Mouse (Mus musculus): ENCODE measurements around the gene Kif2c. TPM values are rescaled to one million over a fixed set of nuclear protein-coding genes. Genes with fewer than 3 reads are reported as not detected.
A peak's percentile ranks its signal among the peaks of the same experiment; 100 is the strongest.

Kif2c gene
- total and polyA plus RNA-seq, 3 experiments, result 32.6 to 45.1 TPM; not detected in 1

GRCm38 (mm10) chr4:117223001-117223400 is 40.6 kb upstream of the Kif2c start:
- H3K36me3 ChIP-seq (ENCODE audit: control insufficient read depth in 1 of 2, insufficient read depth in 2 of 2, low read length in 2 of 2), result peaks cover 0 to 16% of the 10 kb centered on the region in 2 experiments; a peak in 2 of 4 replicates
- H3K4me1 ChIP-seq (ENCODE audit: control insufficient read depth in 1 of 2, insufficient read depth in 2 of 2, low read length in 2 of 2), result peaks cover 5 to 18% of the 10 kb centered on the region in 2 experiments; a peak in 3 of 4 replicates
- no peak for DNase-seq (ENCODE audit: low read depth, low spot score)
- no peak overlapping the region for H3K9ac ChIP-seq (ENCODE audit: control insufficient read depth, low read depth, low read length, poor library complexity, severe bottlenecking)
- peaks cover 2 to 4% of the 10 kb centered on the region in 2 experiments; a peak in 3 of 4 replicates for H3K27me3 ChIP-seq (ENCODE audit: control insufficient read depth in 1 of 2, insufficient read depth in 2 of 2, low read length in 2 of 2)
- no peak overlapping the region for H3K27ac ChIP-seq (ENCODE audit: control insufficient read depth, low read depth, low read length)
- H3K79me2 ChIP-seq (ENCODE audit: control insufficient read depth, insufficient read depth, low read length, poor library complexity), result no peaks in the 10 kb centered on the region
- H3K4me3 ChIP-seq (ENCODE audit: control insufficient read depth in 1 of 2, insufficient read depth in 1 of 2, low read depth in 2 of 2, low read length in 2 of 2), result no peak overlapping the region
- H3K9me3 ChIP-seq (replicated peaks; ENCODE audit: insufficient read depth, low read length), result no peaks in the 10 kb centered on the region
- TF ChIP-seq ELF1 (IDR thresholded peaks at IDR 0.05; ENCODE audit: low read depth, low read length), result no peak
- no peak for TF ChIP-seq CTCF (IDR thresholded peaks at IDR 0.05 in 2 of 3, conservative IDR thresholded peaks at IDR 0.05 in 1 of 3; ENCODE audit: control insufficient read depth in 1 of 3, insufficient read depth in 1 of 3, low read depth in 2 of 3, low read length in 3 of 3, poor library complexity in 1 of 3, severe bottlenecking in 1 of 3)
- no peak for TF ChIP-seq HCFC1 (IDR thresholded peaks at IDR 0.05; ENCODE audit: low read depth, low read length)
- TF ChIP-seq GATA1 (IDR thresholded peaks at IDR 0.05; ENCODE audit: low read depth, low read length), result no peak
- TF ChIP-seq ZMIZ1 (IDR thresholded peaks at IDR 0.05; ENCODE audit: low read depth, low read length), result no peak
- no peak for TF ChIP-seq E2F4 (IDR thresholded peaks at IDR 0.05; ENCODE audit: borderline replicate concordance, low read depth, low read length)

GRCm38 (mm10) chr4:117221836-117222235 is 39.4 kb upstream of the Kif2c start:
- Histone ChIP-seq H3K4me3 (ENCODE audit: control insufficient read depth in 1 of 2, insufficient read depth in 1 of 2, low read depth in 2 of 2, low read length in 2 of 2) (no peak overlapping the region), H3K36me3 (ENCODE audit: control insufficient read depth in 1 of 2, insufficient read depth in 2 of 2, low read length in 2 of 2) (peaks cover 0 to 16% of the 10 kb centered on the region in 2 experiments; a peak in 2 of 4 replicates), H3K4me1 (ENCODE audit: control insufficient read depth in 1 of 2, insufficient read depth in 2 of 2, low read length in 2 of 2) (peaks cover 5 to 18% of the 10 kb centered on the region in 2 experiments; a peak in 3 of 4 replicates), H3K27ac (ENCODE audit: control insufficient read depth, low read depth, low read length) (no peak overlapping the region), H3K27me3 (ENCODE audit: control insufficient read depth in 1 of 2, insufficient read depth in 2 of 2, low read length in 2 of 2) (peaks cover 0 to 2% of the 10 kb centered on the region in 2 experiments; a peak in 3 of 4 replicates), H3K79me2 (ENCODE audit: control insufficient read depth, insufficient read depth, low read length, poor library complexity) (no peaks in the 10 kb centered on the region), H3K9ac (ENCODE audit: control insufficient read depth, low read depth, low read length, poor library complexity, severe bottlenecking) (no peak overlapping the region), H3K9me3 (replicated peaks; ENCODE audit: insufficient read depth, low read length) (no peaks in the 10 kb centered on the region)
- DNase-seq (ENCODE audit: low read depth, low spot score), result no peak
- TF ChIP-seq HCFC1 (IDR thresholded peaks at IDR 0.05; ENCODE audit: low read depth, low read length) (no peak), BHLHE40 (IDR thresholded peaks at IDR 0.05; ENCODE audit: borderline replicate concordance, low read depth, low read length) (no peak), SIN3A (IDR thresholded peaks at IDR 0.05; ENCODE audit: low read length) (no peak), TAL1 (IDR thresholded peaks at IDR 0.05; ENCODE audit: low read length) (no peak), GABPA (IDR thresholded peaks at IDR 0.05; ENCODE audit: low read depth, low read length) (no peak), ZC3H11A (IDR thresholded peaks at IDR 0.05; ENCODE audit: low read depth, low read length) (no peak)

- peak overlapping the region; percentile 25; the same call in 1 of the 2 replicates for H3K27ac ChIP-seq (ENCODE audit: control insufficient read depth, low read depth, low read length)
- H3K36me3 ChIP-seq (ENCODE audit: control insufficient read depth in 1 of 2, insufficient read depth in 2 of 2, low read length in 2 of 2), result peaks cover 0 to 16% of the 10 kb centered on the region in 2 experiments; a peak in 2 of 4 replicates
- peaks cover 5 to 18% of the 10 kb centered on the region in 2 experiments; a peak in 3 of 4 replicates for H3K4me1 ChIP-seq (ENCODE audit: control insufficient read depth in 1 of 2, insufficient read depth in 2 of 2, low read length in 2 of 2)
- peak; percentile 65; the same call in 1 of the 2 replicates for TF ChIP-seq MXI1 (IDR thresholded peaks at IDR 0.05; ENCODE audit: low read depth, low read length)
- TF ChIP-seq RAD21 (IDR thresholded peaks at IDR 0.05; ENCODE audit: low read depth, low read length), result no peak
- TF ChIP-seq MAX (IDR thresholded peaks at IDR 0.05; ENCODE audit: low read length), result peak; percentile 31; the same call in 1 of the 2 replicates
- peak; percentile 36 for TF ChIP-seq ETS1 (IDR thresholded peaks at IDR 0.05; ENCODE audit: low read depth, low read length)
- no peak for TF ChIP-seq POLR2AphosphoS5 (IDR thresholded peaks at IDR 0.05; ENCODE audit: borderline replicate concordance, low read depth, low read length)
- peak in 1 of 2 experiments; percentile 39; a peak in 1 of 4 replicates for TF ChIP-seq EP300 (IDR thresholded peaks at IDR 0.05; ENCODE audit: low read depth in 1 of 2, low read length in 2 of 2)
- peak; percentile 18; the same call in 1 of the 2 replicates for TF ChIP-seq HCFC1 (IDR thresholded peaks at IDR 0.05; ENCODE audit: low read depth, low read length)
- TF ChIP-seq TCF12 (IDR thresholded peaks at IDR 0.05; ENCODE audit: low read depth, low read length), result no peak
- TF ChIP-seq NELFE (IDR thresholded peaks at IDR 0.05; ENCODE audit: low read depth, low read length), result 0 out of 2 replicates have a peak, but pooled peaks have one; percentile 23
- TF ChIP-seq JUND (IDR thresholded peaks at IDR 0.05; ENCODE audit: low read depth, low read length), result no peak
- no peak for TF ChIP-seq USF2 (IDR thresholded peaks at IDR 0.05; ENCODE audit: borderline replicate concordance in 1 of 2, insufficient read depth in 1 of 2, low read depth in 1 of 2, low read length in 2 of 2)
- no peak overlapping the region for H3K4me3 ChIP-seq (ENCODE audit: control insufficient read depth in 1 of 2, insufficient read depth in 1 of 2, low read depth in 2 of 2, low read length in 2 of 2)
- H3K9ac ChIP-seq (ENCODE audit: control insufficient read depth, low read depth, low read length, poor library complexity, severe bottlenecking), result no peak overlapping the region
- H3K27me3 ChIP-seq (ENCODE audit: control insufficient read depth in 1 of 2, insufficient read depth in 2 of 2, low read length in 2 of 2), result peaks cover 0 to 2% of the 10 kb centered on the region in 2 experiments; a peak in 2 of 4 replicates
- H3K79me2 ChIP-seq (ENCODE audit: control insufficient read depth, insufficient read depth, low read length, poor library complexity), result no peaks in the 10 kb centered on the region
- DNase-seq (ENCODE audit: low read depth, low spot score), result peak; percentile 73
- H3K9me3 ChIP-seq (replicated peaks; ENCODE audit: insufficient read depth, low read length), result no peaks in the 10 kb centered on the region
Measured at GRCm38 (mm10) chr4:117220741-117221515, 38.5 kb upstream of the Kif2c start.
